7 mouse cellular contexts compared by ENCODE assay signal in the genomic region with DNA sequence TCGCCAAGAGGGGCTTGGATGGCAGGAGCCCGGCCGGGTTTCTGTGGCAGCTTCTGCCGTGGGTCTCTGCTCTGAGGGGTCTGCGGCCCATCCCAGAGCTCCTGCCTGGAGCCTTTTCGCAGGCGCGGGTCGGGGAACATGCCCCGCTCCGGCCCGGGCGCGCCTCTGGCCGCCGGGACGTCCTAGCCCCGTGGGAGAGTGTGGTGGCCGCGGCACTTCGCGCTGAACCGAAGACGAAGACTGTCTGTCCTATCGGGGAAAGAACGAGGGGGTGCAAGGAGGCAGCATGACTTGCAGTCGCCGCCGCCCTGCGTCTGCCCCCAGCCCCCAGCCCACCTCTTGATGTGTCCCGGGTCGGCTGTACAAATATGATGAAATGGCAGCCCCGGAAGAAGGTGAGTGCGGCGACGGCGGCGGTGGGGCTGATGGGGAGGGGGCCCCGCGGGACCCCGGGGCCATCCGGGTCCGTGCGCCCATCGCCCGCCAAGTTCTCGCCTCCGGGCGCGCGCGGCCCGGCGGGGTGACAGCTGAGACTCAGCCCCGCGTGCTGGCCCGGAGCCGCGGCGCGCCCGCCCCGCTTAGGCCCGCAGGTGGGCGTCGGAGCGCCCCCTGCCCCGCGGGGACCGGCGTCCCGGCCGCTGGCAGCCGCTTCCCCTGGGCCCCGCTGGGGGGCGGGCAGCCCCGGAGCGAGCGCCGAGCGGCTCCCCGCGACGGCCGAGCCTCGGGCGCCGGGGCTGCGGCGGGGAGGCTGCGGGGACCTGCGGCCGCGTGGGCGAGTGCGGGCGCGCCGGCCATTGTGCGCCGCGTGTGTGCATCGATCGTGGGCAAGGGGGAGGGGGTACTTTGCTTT.
DNase-seq lines count a peak whose midpoint lies in the region; ATAC-seq and TF ChIP-seq lines count a peak whose summit lies in the region.

No protein-coding gene starts in this region.

- H3K27ac ChIP-seq in bone marrow, adult 2 months (ENCODE audit: control insufficient read depth, insufficient read depth, low read depth, low read length, poor library complexity), result no peak overlapping the region; the same call in 1 of the 2 replicates
- H3K27ac ChIP-seq in forebrain, embryonic 13.5 days, result peak overlapping the region; percentile 87

- H3K4me2 ChIP-seq in forebrain, embryonic 13.5 days, result peak overlapping the region; percentile 93

- H3K27me3 ChIP-seq in forebrain, embryonic 13.5 days, result no peaks in the 10 kb centered on the region

- TF ChIP-seq POLR2A in bone marrow, adult 2 months (IDR thresholded peaks at IDR 0.05; ENCODE audit: borderline replicate concordance, control insufficient read depth, low read depth, low read length), result no peak

- peak overlapping the region; percentile 54 for H3K4me3 ChIP-seq in bone marrow, adult 2 months (replicated peaks; ENCODE audit: control insufficient read depth, low read depth, low read length)
- peak overlapping the region; percentile 79 for H3K4me3 ChIP-seq in forebrain, embryonic 13.5 days

- no peaks in the 10 kb centered on the region for H3K9me3 ChIP-seq in forebrain, embryonic 13.5 days (replicated peaks)

- 0 out of 2 replicates have a peak, but pooled peaks cover 4% of the 10 kb centered on the region for H3K36me3 ChIP-seq in forebrain, embryonic 13.5 days (ENCODE audit: poor library complexity, severe bottlenecking)

- no peak for TF ChIP-seq CTCF in bone marrow, adult 2 months (IDR thresholded peaks at IDR 0.05; ENCODE audit: control insufficient read depth, insufficient read depth, low read length)

- whole genome bisulfite sequencing in bone marrow, adult 2 months, result 2% methylated on average over 104 of the region's 104 CpGs
- WGBS in forebrain, embryonic 13.5 days, result under 1% methylated on average over 76 of the region's 104 CpGs

- no peaks in the 10 kb centered on the region; the same call in 1 of the 2 replicates for H3K4me1 ChIP-seq in bone marrow, adult 2 months (ENCODE audit: control insufficient read depth, insufficient read depth, low read length)
- peaks cover 42% of the 10 kb centered on the region for H3K4me1 ChIP-seq in forebrain, embryonic 13.5 days

- peak overlapping the region; percentile 92 for H3K9ac ChIP-seq in forebrain, embryonic 13.5 days

- intact Hi-C loops in heart, postnatal 25 days (cut with DNase I), result loop anchor here (5.0 kb wide), 3 partner anchors 137 to 288 kb away; no protein-coding TSS in a partner anchor
- intact Hi-C loops in left cerebral cortex, postnatal 14 days (cut with DNase I), result loop anchor here (2.0 kb wide), 1 partner anchor 278 kb away; no protein-coding TSS in a partner anchor

- peak; percentile 55 for DNase-seq in Muller cell, postnatal 12 days (ENCODE audit: inconsistent ontology term)
- DNase-seq in heart, postnatal 25 days (ENCODE audit: low spot score), result peak; percentile 18
- DNase-seq in left cerebral cortex, postnatal 14 days (ENCODE audit: low spot score in 2 of 2), result peak; percentile 24 to 26
- peak; percentile 50 for DNase-seq in right cerebral cortex, postnatal 25 days

- peak; percentile 71 for ATAC-seq in forebrain, embryonic 13.5 days
- peak; percentile 24 for ATAC-seq in megakaryocyte, adult 5-6 weeks (ENCODE audit: poor library complexity, severe bottlenecking)
